Mouse (Mus musculus): ENCODE results near the gene Rab34.

GRCm38 (mm10) chr11:78151161-78151560 lies 37.1 kb upstream of the Rab34 start:
- TF ChIP-seq GATA1 (IDR thresholded peaks at IDR 0.05; ENCODE audit: borderline replicate concordance, low read length) (no peak), FLI1 (IDR thresholded peaks at IDR 0.05; ENCODE audit: low read length) (no peak)

All from megakaryocyte, embryonic 14.5 days (primary cell).